In genomic region chr2:153974582-153974981, GRCm38 (mm10) we compare ENCODE assay signal across 22 mouse cellular contexts. TPM values are rescaled to one million over a fixed set of nuclear protein-coding genes. Genes with fewer than 3 reads are reported as not detected.
"Had no signal": no experiment of that assay in that cellular context is flagged by ENCODE, and none has a peak within 500 bp of the region (broad histone marks: within the 10 kb centered on the region; RNA-seq: fewer than 3 reads in every experiment).

Gene Bpifa6 (plus strand): TSS chr2:153974945.

- H3K36me3 ChIP-seq: neural tube, embryonic 12.5 days; neural tube, embryonic 13.5 days; neural tube, embryonic 15.5 days; stomach, embryonic 15.5 days had no signal

- H3K4me2 ChIP-seq: neural tube, embryonic 12.5 days; neural tube, embryonic 13.5 days; neural tube, embryonic 15.5 days; stomach, embryonic 15.5 days had no signal

- H3K4me3 ChIP-seq: neural tube, embryonic 12.5 days; neural tube, embryonic 13.5 days; neural tube, embryonic 15.5 days; stomach, embryonic 15.5 days had no signal

- H3K9ac ChIP-seq: neural tube, embryonic 12.5 days; neural tube, embryonic 13.5 days; neural tube, embryonic 15.5 days; stomach, embryonic 15.5 days had no signal

- H3K4me1 ChIP-seq: neural tube, embryonic 12.5 days; neural tube, embryonic 13.5 days; neural tube, embryonic 15.5 days; stomach, embryonic 15.5 days had no signal

- H3K9me3 ChIP-seq: neural tube, embryonic 12.5 days; neural tube, embryonic 13.5 days; neural tube, embryonic 15.5 days; stomach, embryonic 15.5 days had no signal

- H3K27me3 ChIP-seq: neural tube, embryonic 12.5 days; neural tube, embryonic 13.5 days; neural tube, embryonic 15.5 days; stomach, embryonic 15.5 days had no signal

- H3K27ac ChIP-seq: neural tube, embryonic 12.5 days; neural tube, embryonic 13.5 days; neural tube, embryonic 15.5 days; stomach, embryonic 15.5 days had no signal

- DNase-seq: retina, postnatal 1 day; right cerebral cortex, adult 18-20 months; right cerebral cortex, postnatal 14 days; right cerebral cortex, postnatal 25 days; right cerebral cortex, postnatal 4 days; spleen, adult 18-20 months; thymus, adult 18-20 months; thymus, adult 2 months; thymus, postnatal 14 days; thymus, postnatal 25 days; thymus, postnatal 36 days; thymus, postnatal 4 days had no signal

RNA-seq across cellular contexts. Expression of gene Bpifa6, which starts in this region (rescaled TPM):
- total RNA-seq: neutrophil, adult 5-6 weeks had no signal
- polyA plus RNA-seq: neural tube, embryonic 12.5 days; neural tube, embryonic 13.5 days; neural tube, embryonic 14.5 days; neural tube, embryonic 15.5 days; small intestine, adult 2 months; spleen, adult 2 months; stomach, embryonic 14.5 days; stomach, embryonic 15.5 days; stomach, embryonic 16.5 days; thymus, adult 2 months had no signal
